Comparison of ENCODE assay signal across 17 mouse cellular contexts in the genomic region with DNA sequence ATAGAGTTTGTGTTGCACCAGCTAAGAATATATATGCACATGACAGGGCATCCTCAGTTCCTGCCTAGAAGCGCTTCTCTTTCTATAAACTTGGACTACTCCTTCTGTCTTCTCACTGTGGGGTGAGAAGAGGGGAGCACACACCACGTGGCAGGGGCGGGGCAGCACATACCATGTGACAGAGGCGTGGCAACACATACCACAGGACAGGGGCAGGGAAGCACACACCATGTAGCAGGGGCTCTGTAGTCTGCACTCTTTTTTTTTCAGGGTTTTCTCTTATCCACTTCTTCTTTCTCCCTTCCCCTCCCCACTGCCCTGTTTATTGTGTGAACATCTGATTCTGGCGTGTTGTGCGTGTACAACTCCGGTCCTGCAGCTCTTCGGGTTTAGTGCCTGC.
DNase-seq lines count a peak whose midpoint lies in the region; ATAC-seq and TF ChIP-seq lines count a peak whose summit lies in the region.
"Had no signal": no experiment of that assay in that cellular context is flagged by ENCODE, and none has a peak within 500 bp of the region (broad histone marks: within the 10 kb centered on the region; RNA-seq: fewer than 3 reads in every experiment).

No protein-coding gene starts in this region.

- ATAC-seq in intestine, embryonic 15.5 days = peak; percentile 83
- ATAC-seq in intestine, postnatal 0 days = no peak
- ATAC-seq in forebrain, postnatal 0 days = no peak

- no peaks in the 10 kb centered on the region for H3K9me3 ChIP-seq in intestine, embryonic 15.5 days
- no peaks in the 10 kb centered on the region for H3K9me3 ChIP-seq in intestine, postnatal 0 days (ENCODE audit: control insufficient read depth)
- H3K9me3 ChIP-seq in megakaryocyte, embryonic 14.5 days = no peaks in the 10 kb centered on the region
- H3K9me3 ChIP-seq in forebrain, postnatal 0 days (ENCODE audit: low read length) = no peaks in the 10 kb centered on the region
- H3K9me3 ChIP-seq: embryonic facial prominence, embryonic 15.5 days; forebrain, embryonic 12.5 days had no signal

- no peaks in the 10 kb centered on the region for H3K4me1 ChIP-seq in intestine, embryonic 15.5 days (replicated peaks)
- no peaks in the 10 kb centered on the region for H3K4me1 ChIP-seq in intestine, postnatal 0 days (replicated peaks; ENCODE audit: control insufficient read depth, insufficient read depth, low read length)
- peaks cover 95% of the 10 kb centered on the region for H3K4me1 ChIP-seq in megakaryocyte, embryonic 14.5 days
- H3K4me1 ChIP-seq in forebrain, postnatal 0 days (ENCODE audit: insufficient read depth) = no peaks in the 10 kb centered on the region

- no peaks in the 10 kb centered on the region for H3K36me3 ChIP-seq in intestine, embryonic 15.5 days
- no peaks in the 10 kb centered on the region for H3K36me3 ChIP-seq in intestine, postnatal 0 days (ENCODE audit: control insufficient read depth, insufficient read depth)
- peaks cover 100% of the 10 kb centered on the region for H3K36me3 ChIP-seq in megakaryocyte, embryonic 14.5 days (replicated peaks; ENCODE audit: low read length)
- H3K36me3 ChIP-seq in forebrain, postnatal 0 days (ENCODE audit: insufficient read depth) = no peaks in the 10 kb centered on the region
- H3K36me3 ChIP-seq: embryonic facial prominence, embryonic 15.5 days; forebrain, embryonic 12.5 days had no signal

- WGBS in intestine, embryonic 15.5 days = 67% methylated on average over 8 of the region's 8 CpGs
- WGBS in intestine, postnatal 0 days = 68% methylated on average over 8 of the region's 8 CpGs
- 82% methylated on average over 8 of the region's 8 CpGs for WGBS in forebrain, postnatal 0 days

- no peak for TF ChIP-seq CTCF in intestine, postnatal 0 days (IDR thresholded peaks at IDR 0.05; ENCODE audit: low read depth)
- no peak for TF ChIP-seq CTCF in forebrain, postnatal 0 days (IDR thresholded peaks at IDR 0.05; ENCODE audit: low read depth)

- H3K27me3 ChIP-seq in intestine, embryonic 15.5 days (replicated peaks) = no peaks in the 10 kb centered on the region; the same call in 1 of the 2 replicates
- H3K27me3 ChIP-seq in intestine, postnatal 0 days (replicated peaks; ENCODE audit: control insufficient read depth, insufficient read depth, low read length) = no peaks in the 10 kb centered on the region
- no peaks in the 10 kb centered on the region for H3K27me3 ChIP-seq in megakaryocyte, embryonic 14.5 days (replicated peaks)
- H3K27me3 ChIP-seq in forebrain, postnatal 0 days (ENCODE audit: insufficient read depth, low read length) = no peaks in the 10 kb centered on the region
- H3K27me3 ChIP-seq: embryonic facial prominence, embryonic 15.5 days had no signal

- H3K4me2 ChIP-seq in intestine, embryonic 15.5 days (replicated peaks) = no peak overlapping the region
- no peak overlapping the region for H3K4me2 ChIP-seq in intestine, postnatal 0 days (replicated peaks; ENCODE audit: low read depth)
- H3K4me2 ChIP-seq in forebrain, postnatal 0 days (ENCODE audit: low read depth) = no peak overlapping the region
- H3K4me2 ChIP-seq: embryonic facial prominence, embryonic 15.5 days; forebrain, embryonic 12.5 days; hindbrain, embryonic 14.5 days had no signal

- no peak overlapping the region for H3K27ac ChIP-seq in intestine, embryonic 15.5 days
- H3K27ac ChIP-seq in intestine, postnatal 0 days (ENCODE audit: low read depth, low read length) = no peak overlapping the region
- no peak overlapping the region for H3K27ac ChIP-seq in forebrain, postnatal 0 days (ENCODE audit: low read depth, low read length)
- H3K27ac ChIP-seq: embryonic facial prominence, embryonic 15.5 days; forebrain, embryonic 12.5 days; hindbrain, embryonic 14.5 days had no signal

- H3K9ac ChIP-seq in intestine, embryonic 15.5 days = no peak overlapping the region
- no peak overlapping the region for H3K9ac ChIP-seq in intestine, postnatal 0 days (ENCODE audit: low read depth, low read length)
- H3K9ac ChIP-seq in forebrain, postnatal 0 days = no peak overlapping the region
- H3K9ac ChIP-seq: embryonic facial prominence, embryonic 15.5 days; forebrain, embryonic 12.5 days; hindbrain, embryonic 14.5 days had no signal

- DNase-seq in thymus, postnatal 4 days = peak; percentile 42
- no peak for DNase-seq in thymus, postnatal 10 days (ENCODE audit: low spot score in 2 of 2)
- DNase-seq in ovary, postnatal 10 days (ENCODE audit: low spot score) = no peak
- DNase-seq in forebrain, postnatal 0 days = no peak
- DNase-seq in MN1 (ENCODE audit: low spot score) = no peak
- DNase-seq: adrenal gland, adult 2 months; cerebellum, adult 18-20 months; heart, adult 18-20 months; kidney, adult 8-10 months; kidney, postnatal 4 days; right cerebral cortex, adult 18-20 months had no signal

- H3K4me3 ChIP-seq in intestine, embryonic 15.5 days (replicated peaks) = no peak overlapping the region
- H3K4me3 ChIP-seq in intestine, postnatal 0 days (ENCODE audit: low read depth, low read length) = no peak overlapping the region
- H3K4me3 ChIP-seq in megakaryocyte, embryonic 14.5 days (replicated peaks) = peak overlapping the region; percentile 59
- no peak overlapping the region for H3K4me3 ChIP-seq in forebrain, postnatal 0 days (ENCODE audit: low read depth, low read length)
- H3K4me3 ChIP-seq: embryonic facial prominence, embryonic 15.5 days; forebrain, embryonic 12.5 days had no signal
